Mouse (Mus musculus) A20 (cell line): ENCODE data around the gene Polg2.
"Not testable (repeated sequence)": the region's sequence is repeated elsewhere in the genome, so short reads cannot be mapped to it uniquely, and the experiment has no call there.

Experiments
- DNase-seq: peaks from one replicate; pipeline ENCODE4 v3.0.0-alpha.2; 2011; ENCODE audit warnings: low read depth, low spot score

Gene Polg2

DNA sequence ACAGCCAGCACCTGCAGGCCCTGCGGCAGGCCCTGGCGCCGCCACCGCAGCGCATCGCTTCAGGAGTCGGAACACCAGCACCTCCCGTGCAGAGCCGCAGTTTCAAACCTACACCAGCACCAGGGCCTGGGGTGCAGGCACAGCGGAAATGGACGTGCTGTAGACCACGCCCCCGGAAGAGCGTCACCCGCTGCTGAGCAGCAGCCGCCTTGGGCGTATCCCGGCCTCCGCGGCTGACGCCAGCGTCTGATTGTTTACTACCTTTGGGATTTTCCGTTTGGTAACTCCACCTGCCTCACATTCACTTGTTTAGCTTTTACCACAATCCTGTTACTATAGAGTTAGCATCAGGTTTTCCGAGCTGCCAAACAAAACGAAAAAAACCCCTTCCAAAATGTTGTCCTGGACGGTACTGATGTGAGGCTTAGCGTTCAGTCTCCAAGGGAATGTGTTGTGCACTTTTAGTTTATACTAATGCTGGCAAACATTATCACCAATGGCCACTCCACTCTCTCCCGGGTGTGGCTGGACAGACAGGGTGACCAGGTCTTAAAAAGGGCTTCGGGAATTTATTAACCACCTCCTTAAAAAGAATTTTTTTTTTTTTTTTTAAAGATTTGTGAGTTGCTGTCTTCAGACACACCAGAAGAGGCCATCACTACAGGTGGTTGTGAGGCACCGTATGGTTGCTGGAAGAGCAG, at the start of gene Polg2:
Polg2 (minus strand) TSS at position 150 of the 701 bp plus-strand sequence.
- DNase-seq: peak; percentile 97

DNA sequence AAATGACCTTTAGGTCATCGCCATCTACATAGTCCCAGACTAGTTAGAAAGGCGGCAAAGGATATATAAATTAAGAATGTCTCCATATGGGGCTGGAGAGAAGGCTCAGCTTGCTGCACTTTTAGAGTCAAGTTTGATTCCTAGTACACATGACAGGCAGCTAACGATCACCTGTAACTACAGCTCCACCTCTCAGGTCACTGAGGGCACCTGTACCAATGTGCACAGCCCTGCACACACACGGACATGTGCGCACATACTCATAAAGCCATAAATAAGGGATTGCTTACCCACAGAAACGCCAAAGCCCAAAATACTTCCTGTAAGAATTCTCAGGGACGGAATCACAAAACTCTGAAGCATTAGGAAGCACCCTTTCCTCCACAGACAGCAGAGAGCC, 48.7 kb upstream of the Polg2 start:
- DNase-seq: no peak

DNA sequence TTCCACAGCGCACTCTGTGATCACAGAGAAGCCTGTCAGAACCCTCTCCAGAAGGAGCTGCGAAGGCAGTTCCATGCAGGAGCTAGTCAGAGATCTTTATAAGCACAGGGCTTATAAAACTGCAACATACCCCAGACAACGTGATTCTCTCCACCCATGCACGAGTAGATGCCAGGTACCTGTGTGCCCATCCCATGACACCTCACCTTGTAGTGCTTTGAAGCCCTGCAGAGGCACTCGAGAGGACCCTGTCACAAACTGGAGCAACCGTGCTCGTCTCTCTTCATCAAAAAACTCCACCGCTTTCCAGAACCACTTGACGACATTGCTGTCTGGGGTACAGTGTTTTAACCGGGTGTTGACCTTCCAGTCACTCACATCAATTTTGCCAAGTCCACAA, 45.1 kb upstream of the Polg2 start:
- no peak for DNase-seq

- DNase-seq: no peak
Observed at GRCm38 (mm10) chr11:106823741-106824140, 44.4 kb upstream of the Polg2 start.

- no peak for DNase-seq
Observed at GRCm38 (mm10) chr11:106822911-106823310, 43.6 kb upstream of the Polg2 start.

- no peak for DNase-seq
Observed at GRCm38 (mm10) chr11:106822491-106822890, 43.2 kb upstream of the Polg2 start.

DNA sequence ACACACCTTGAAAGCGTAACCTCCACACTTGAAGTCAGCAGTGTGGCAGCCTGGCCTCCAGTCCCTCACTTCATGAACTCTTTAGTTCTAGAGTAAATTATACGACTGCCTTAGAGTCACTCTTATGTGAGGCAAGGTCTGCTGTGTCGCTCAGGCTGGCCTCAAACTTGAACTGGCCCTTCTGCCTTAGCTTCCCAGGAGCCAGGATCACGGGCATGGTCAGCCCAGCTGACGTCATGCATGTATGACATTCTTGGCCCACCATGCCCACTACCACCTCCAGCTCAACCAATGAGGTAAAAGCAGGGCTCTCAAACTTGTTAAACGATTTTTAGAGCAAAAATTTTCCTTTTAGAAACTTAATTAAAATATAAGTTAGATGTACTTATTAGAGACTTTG, 42.1 kb upstream of the Polg2 start:
- no peak for DNase-seq

- peak; percentile 8 for DNase-seq
Observed at GRCm38 (mm10) chr11:106820972-106821371, 41.6 kb upstream of the Polg2 start.

GRCm38 (mm10) chr11:106820252-106820651, 40.9 kb upstream of the Polg2 start:
- DNase-seq: no peak

DNA sequence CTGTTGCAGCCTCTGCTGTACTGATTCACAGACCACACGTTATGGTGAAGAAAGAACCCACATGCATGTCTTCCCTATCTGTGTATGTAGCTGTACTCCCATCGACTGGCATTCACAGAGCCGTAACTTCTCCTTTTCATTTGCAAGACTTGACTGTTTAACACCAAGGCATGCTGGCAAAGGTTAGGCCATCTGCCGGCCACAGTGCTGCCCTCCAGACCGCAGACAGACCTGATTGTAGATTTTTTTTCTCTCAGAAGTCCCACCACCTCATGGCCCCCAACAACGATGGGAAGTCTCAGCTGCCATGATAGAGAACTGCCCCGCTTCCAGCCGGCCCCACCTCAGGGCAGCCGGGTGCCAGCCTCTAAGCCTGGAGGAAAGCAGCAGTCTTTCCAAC, 40.3 kb upstream of the Polg2 start:
- no peak for DNase-seq

DNA sequence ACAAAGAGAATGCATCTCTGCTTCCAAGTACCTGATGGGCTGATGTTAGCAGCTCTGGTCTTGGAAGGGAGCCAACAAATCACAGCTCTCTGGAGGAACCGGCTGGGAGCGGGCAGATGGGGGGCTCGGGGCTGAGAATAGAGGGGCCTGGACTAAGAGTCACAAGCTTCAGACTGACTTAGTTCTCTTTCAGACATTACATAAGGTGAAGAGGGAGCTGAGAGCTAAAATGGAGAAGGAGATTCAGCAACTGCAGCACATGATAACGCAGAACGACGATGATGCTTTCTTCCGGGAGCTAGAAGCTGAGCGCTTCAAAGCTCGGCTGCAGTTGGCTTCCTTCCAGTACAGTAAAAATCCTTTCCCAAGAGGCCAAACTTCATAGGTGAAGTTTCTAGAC, 39.0 kb upstream of the Polg2 start:
- no peak for DNase-seq

GRCm38 (mm10) chr11:106817808-106818207, 38.5 kb upstream of the Polg2 start:
- DNase-seq: no peak

- DNase-seq: no peak
Observed at GRCm38 (mm10) chr11:106817156-106817555, 37.8 kb upstream of the Polg2 start.

GRCm38 (mm10) chr11:106816316-106816715, 37.0 kb upstream of the Polg2 start:
- DNase-seq: no peak

DNA sequence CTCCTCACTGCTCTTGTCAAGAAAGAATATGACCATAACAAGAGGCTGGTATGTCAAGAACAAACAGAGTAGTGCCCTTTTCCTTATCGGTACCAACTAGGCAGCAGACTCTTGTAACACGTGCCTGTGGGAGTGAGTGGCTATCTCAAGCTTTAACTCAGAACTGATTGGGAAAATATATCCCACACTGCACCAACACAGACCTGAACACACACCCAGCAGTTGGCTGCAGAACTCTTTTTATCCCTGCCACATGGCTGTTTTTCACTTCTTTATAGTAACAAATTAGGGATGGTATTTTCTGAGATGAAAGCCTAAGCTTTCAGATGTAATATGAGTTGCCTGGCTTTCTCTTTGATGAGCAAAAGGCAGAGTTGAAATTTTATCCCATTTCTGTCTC, 36.4 kb upstream of the Polg2 start:
- no peak for DNase-seq

DNA sequence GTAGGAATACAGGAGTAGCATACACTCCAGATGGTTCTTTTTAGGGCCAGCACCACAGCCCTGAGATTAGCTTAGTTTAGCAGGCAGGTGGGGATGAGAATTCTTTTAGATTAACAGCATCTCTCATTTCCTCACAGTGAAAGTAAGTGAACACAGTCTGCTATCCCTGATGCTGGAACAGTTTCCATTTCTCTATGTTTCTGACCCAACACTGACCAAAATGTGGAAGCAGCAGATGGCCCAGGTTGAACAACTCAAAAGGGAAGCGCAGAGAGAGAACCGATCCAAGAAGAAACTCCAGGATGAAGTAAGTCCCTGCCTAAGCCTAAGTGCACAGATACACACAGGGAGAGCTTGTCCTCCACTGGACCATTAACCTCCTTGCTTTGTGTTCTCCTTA, 36.0 kb upstream of the Polg2 start:
- DNase-seq: no peak

- DNase-seq: no peak
Observed at GRCm38 (mm10) chr11:106814601-106815320, 35.4 kb upstream of the Polg2 start.

- no peak for DNase-seq
Observed at GRCm38 (mm10) chr11:106812410-106813136, 33.2 kb upstream of the Polg2 start.

DNA sequence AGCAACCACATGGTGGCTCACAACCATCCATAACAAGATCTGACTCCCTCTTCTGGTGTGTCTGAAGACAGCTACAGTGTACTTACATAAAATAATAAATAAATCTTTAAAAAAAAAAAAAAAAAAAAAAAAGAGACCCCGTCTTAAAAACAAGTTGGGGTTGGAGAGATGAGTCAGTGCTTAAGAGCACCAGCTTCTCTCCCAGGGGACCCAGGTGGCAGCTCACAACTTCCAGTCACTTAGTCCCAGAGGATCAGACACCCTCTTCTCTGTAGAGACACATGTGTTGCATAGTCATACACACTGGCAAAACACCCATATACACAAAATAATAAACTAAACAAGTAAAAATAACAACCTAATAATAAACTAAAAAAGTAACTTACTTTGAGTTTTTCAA, 28.1 kb upstream of the Polg2 start:
- DNase-seq: not testable (repeated sequence)

GRCm38 (mm10) chr11:106802069-106802627, 22.8 kb upstream of the Polg2 start:
- no peak for DNase-seq

- DNase-seq: no peak
Observed at GRCm38 (mm10) chr11:106795679-106796078, 16.3 kb upstream of the Polg2 start.

GRCm38 (mm10) chr11:106793846-106794245, 14.5 kb upstream of the Polg2 start:
- DNase-seq: peak; percentile 54
